Mouse (Mus musculus) bone marrow, adult 2 months (tissue): ENCODE measurements around the gene Nfic.

ENCODE experiments used
- CTCF ChIP-seq: fragments of 200-500 bp; IDR thresholded peaks from 2 replicates; pipeline ENCODE4 v1.5.1; 2011; ENCODE audit warnings: low read length, control low read depth; ENCODE audit not compliant: control insufficient read depth, insufficient read depth
- POLR2A ChIP-seq: fragments of 200-500 bp; IDR thresholded peaks from 2 replicates; pipeline ENCODE4 v1.6.1; 2011; ENCODE audit warnings: low read depth, mild to moderate bottlenecking, control low read depth, low read length, borderline replicate concordance; ENCODE audit not compliant: control insufficient read depth

- TF ChIP-seq POLR2A, result no peak
- TF ChIP-seq CTCF, result no peak
Observed at GRCm38 (mm10) chr10:81420191-81420767, 35.2 kb downstream of the Nfic start.
